Comparison of ENCODE assay signal across 21 mouse cellular contexts in the genomic region with DNA sequence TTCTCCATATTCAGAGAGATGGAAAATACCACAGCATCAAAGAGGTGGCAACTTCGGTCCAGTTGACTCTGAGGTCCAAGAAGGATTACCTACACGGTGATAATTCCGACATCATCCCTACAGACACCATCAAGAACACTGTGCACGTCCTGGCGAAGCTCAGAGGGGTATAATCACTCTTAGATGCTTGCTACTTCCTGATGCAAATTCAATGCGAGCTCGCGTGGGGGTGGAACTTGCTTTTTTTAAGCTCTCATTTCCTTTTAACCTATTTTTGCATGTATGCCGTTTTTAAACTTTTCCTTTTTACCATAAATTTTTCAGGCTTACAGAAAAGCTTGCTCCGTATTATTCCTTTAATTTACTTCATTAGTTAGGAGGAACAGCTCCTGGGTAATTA. TPM values are rescaled to one million over a fixed set of nuclear protein-coding genes. Genes with fewer than 3 reads are reported as not detected.
"Had no signal": no experiment of that assay in that cellular context is flagged by ENCODE, and none has a peak within 500 bp of the region (broad histone marks: within the 10 kb centered on the region; RNA-seq: fewer than 3 reads in every experiment).

No protein-coding gene starts in this region.

- H3K9ac ChIP-seq: kidney, embryonic 15.5 days; limb, embryonic 15.5 days; liver, embryonic 12.5 days; lung, embryonic 15.5 days; midbrain, embryonic 12.5 days; neural tube, embryonic 13.5 days had no signal

- H3K4me1 ChIP-seq: kidney, embryonic 15.5 days; limb, embryonic 15.5 days; lung, embryonic 15.5 days; midbrain, embryonic 12.5 days had no signal

- H3K9me3 ChIP-seq: kidney, embryonic 15.5 days; limb, embryonic 15.5 days; liver, embryonic 12.5 days; lung, embryonic 15.5 days; megakaryocyte, embryonic 14.5 days; midbrain, embryonic 12.5 days; neural tube, embryonic 13.5 days had no signal

- H3K27me3 ChIP-seq: kidney, embryonic 15.5 days; limb, embryonic 15.5 days; liver, embryonic 12.5 days; lung, embryonic 15.5 days; midbrain, embryonic 12.5 days; neural tube, embryonic 13.5 days had no signal

- ATAC-seq: intestine, embryonic 16.5 days; liver, embryonic 12.5 days; midbrain, embryonic 16.5 days had no signal

- H3K4me3 ChIP-seq: kidney, embryonic 15.5 days; limb, embryonic 15.5 days; liver, embryonic 12.5 days; lung, embryonic 15.5 days; megakaryocyte, embryonic 14.5 days; midbrain, embryonic 12.5 days; neural tube, embryonic 13.5 days had no signal

- DNase-seq: kidney, adult 2 months; kidney, postnatal 14 days; layer of hippocampus, postnatal 36 days; lung, postnatal 14 days; retina, postnatal 1 day; thymus, postnatal 4 days had no signal

- H3K4me2 ChIP-seq: kidney, embryonic 15.5 days; limb, embryonic 15.5 days; liver, embryonic 12.5 days; lung, embryonic 15.5 days; midbrain, embryonic 12.5 days; neural tube, embryonic 13.5 days had no signal

- H3K27ac ChIP-seq: kidney, embryonic 15.5 days; limb, embryonic 15.5 days; liver, embryonic 12.5 days; lung, embryonic 15.5 days; macrophage; midbrain, embryonic 12.5 days; neural tube, embryonic 13.5 days had no signal

- H3K36me3 ChIP-seq: kidney, embryonic 15.5 days; limb, embryonic 15.5 days; liver, embryonic 12.5 days; lung, embryonic 15.5 days; midbrain, embryonic 12.5 days; neural tube, embryonic 13.5 days had no signal

RNA-seq across cellular contexts. Expression of a gene that starts 5.1 kb away (rescaled TPM):
- total RNA-seq: layer of hippocampus, postnatal 36 days had no signal
- polyA plus RNA-seq: kidney, adult 2 months; large intestine, adult 2 months; limb, embryonic 11.5 days; lung, embryonic 15.5 days; macrophage; midbrain, embryonic 12.5 days; midbrain, embryonic 16.5 days; neural tube, embryonic 13.5 days; small intestine, adult 2 months had no signal

RNA-seq across cellular contexts. Expression of a gene that starts 40.1 kb away (rescaled TPM):
- polyA plus RNA-seq: kidney, adult 2 months; limb, embryonic 11.5 days; macrophage; midbrain, embryonic 12.5 days; midbrain, embryonic 16.5 days; neural tube, embryonic 13.5 days had no signal

RNA-seq across cellular contexts. Expression of a gene that starts 40.8 kb away (rescaled TPM):
- total RNA-seq: layer of hippocampus, postnatal 36 days had no signal
- polyA plus RNA-seq: intestine, embryonic 16.5 days; kidney, adult 2 months; kidney, embryonic 15.5 days; large intestine, adult 2 months; limb, embryonic 11.5 days; limb, embryonic 15.5 days; liver, embryonic 12.5 days; liver, embryonic 16.5 days; macrophage; midbrain, embryonic 12.5 days; neural tube, embryonic 13.5 days; small intestine, adult 2 months; stomach, embryonic 16.5 days had no signal
